Mouse (Mus musculus) C2C12 (cell line): Measurements from ENCODE around the gene Psg21.

Experiments
- CEBPB ChIP-seq: IDR thresholded peaks from one replicate; pipeline ENCODE4 v1.6.1; 2011; ENCODE audit warnings: low read depth, mild to moderate bottlenecking, control low read depth, moderate library complexity
- CTCF ChIP-seq: IDR thresholded peaks from one replicate; pipeline ENCODE4 v1.5.1; 2011; ENCODE audit not compliant: control insufficient read depth, insufficient read depth, insufficient read length
- MAX ChIP-seq: IDR thresholded peaks from one replicate; pipeline ENCODE4 v1.6.1; 2011; ENCODE audit warnings: mild to moderate bottlenecking, control low read depth
- MYOD1 ChIP-seq: IDR thresholded peaks from one replicate; pipeline ENCODE4 v1.6.1; 2011; ENCODE audit warnings: low read depth; ENCODE audit not compliant: control insufficient read depth, insufficient read length
- MYOG ChIP-seq: IDR thresholded peaks from one replicate; pipeline ENCODE4 v1.6.1; 2011; ENCODE audit not compliant: control insufficient read depth, insufficient read length; ENCODE audit errors: extremely low read depth

- TF ChIP-seq CTCF (no peak), MYOG (no peak), CEBPB (no peak), MYOD1 (no peak), MAX (no peak)
Measured at GRCm38 (mm10) chr7:18685586-18685985, 29.1 kb upstream of the Psg21 start.
